Mouse (Mus musculus): ENCODE data around the gene Ankdd1a.
A peak's percentile ranks its signal among the peaks of the same experiment; 100 is the strongest.

Gene Ankdd1a

DNA sequence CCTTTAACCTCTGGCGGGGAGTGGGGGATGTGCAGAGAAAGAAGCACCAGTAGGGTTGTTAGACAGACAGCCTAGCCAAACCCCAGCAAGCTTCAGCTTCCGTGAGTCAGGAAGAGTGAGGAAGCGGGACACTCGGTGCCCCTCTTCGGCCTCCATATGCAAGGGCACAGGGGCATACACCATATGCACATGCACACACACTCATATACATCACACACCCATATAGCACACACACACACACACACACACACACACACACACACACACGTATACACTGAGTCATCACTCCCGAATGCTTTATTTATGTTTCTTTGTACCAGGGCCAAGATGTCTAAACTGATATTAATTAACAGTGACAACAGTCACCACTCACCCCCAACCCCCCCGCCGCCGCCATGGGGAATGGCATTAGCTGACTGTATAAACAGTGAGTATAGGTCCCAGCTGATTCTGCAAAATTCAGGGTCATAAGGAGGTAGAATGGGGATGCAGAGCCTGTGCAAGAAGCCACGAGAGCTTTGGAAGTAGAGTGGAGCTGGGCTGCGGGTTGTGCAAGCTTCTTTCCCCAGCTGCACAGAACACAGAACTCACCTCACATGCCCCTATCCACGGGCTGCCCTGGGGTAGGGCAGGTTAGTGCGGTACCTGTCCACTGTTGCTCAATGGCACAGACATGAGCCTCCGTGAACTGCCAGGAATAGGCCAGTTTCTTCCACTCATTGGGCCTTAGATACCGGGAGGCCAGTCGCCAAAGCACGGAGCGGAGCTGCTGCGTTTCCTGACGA is 17.1 kb downstream of the Ankdd1a start:
- no peak for DNase-seq (ENCODE audit: low spot score in 2 of 2)

DNA sequence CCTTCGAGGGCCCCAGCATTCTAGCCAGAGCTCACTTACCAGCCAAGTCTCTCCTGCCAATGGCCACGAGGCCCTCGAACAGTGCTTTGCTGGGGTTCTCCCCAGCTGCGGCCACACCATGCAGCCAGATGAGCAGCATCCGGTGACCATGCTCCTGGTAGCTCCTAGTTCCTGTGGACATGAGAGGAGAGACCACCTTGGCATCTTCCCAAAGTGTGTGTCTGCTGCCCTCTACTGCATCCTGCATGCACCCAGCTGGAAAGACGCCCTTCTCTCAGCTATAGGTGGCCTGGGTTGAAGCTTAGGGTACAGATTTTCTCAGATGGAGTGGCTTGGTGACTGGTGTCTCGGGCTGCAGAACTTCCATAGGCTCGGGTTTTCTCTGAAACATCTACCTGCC is 17.8 kb downstream of the Ankdd1a start:
- no peak for DNase-seq (ENCODE audit: low spot score in 2 of 2)

DNA sequence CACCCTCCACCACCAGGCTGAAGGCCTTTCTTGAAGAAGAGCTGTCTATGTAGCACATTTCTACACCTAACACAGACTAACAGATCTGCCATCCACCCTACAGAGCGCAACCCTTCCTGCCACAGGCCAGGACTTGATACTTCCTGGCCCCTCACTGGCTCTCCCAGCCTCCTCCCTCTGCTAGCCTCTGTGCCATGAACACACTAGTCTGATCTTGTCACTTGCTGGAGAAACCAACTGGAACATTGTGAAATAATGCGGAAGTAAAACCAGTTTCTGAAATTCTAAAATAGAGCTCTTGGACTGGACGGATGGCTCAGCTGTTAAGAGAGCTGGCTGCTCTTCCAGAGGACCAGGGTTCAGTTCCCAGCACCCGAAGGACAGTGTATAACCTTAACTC is 27.1 kb downstream of the Ankdd1a start:
- no peak for DNase-seq (ENCODE audit: low spot score in 2 of 2)

DNA sequence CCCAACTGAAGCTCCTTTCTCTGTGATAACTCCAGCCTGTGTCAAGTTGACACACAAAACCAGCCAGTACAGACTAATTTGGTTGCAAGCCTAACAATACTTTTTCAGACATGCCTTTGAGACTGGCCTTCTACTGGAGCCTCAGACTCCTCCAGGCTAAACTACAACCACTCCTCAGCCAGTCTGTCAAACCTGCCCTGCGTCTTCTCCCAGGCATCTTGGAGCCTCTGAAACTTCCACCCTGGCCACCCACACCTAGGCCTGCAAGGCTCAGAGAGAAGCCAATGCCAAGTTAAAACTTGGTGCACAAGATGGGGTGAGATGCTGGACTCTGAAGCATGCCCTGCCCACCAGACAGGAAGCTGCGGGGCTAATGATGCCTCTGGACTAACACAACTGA is 27.6 kb downstream of the Ankdd1a start:
- no peak for DNase-seq (ENCODE audit: low spot score in 2 of 2)

DNA sequence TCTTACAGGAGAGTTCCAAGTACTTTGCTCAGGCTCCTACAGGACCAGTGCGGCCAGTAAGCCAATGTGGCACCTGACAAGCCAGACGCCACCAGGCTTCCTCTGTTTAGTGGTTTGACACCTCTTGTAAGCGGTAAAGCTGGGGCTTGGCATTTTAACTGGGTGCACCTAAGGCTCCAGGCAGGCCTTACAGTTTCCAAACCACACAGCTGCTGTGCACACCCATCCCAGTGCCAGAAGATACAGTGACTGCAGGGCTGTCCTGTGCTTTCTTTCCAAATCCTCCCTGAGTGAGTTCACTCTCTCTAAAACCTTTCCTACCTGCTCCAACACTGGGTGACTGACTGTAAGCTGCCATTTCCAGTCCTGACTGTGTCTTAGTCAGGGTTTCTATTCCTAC is 28.5 kb downstream of the Ankdd1a start:
- no peak for DNase-seq (ENCODE audit: low spot score in 2 of 2)

DNA sequence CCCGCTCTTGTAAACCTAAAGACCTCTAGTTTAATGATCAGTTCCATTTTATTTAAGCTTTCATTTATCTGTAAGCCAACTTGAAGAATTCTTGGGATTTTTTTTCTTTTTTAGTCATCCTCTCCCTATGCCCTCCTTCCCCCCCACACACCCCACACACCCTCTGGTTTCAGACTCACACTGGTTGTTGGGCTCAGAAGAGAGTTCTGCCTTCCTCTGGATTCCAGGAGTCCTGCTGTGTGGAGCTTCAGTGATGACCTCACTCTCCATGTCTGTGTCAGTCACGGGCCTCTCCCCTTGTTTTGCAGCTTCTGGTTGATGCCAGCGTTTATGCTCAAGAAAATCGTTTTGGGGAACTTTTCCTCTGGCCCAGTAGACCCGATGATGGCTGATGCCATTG is 39.9 kb downstream of the Ankdd1a start:
- DNase-seq (ENCODE audit: low spot score in 2 of 2): no peak

DNA sequence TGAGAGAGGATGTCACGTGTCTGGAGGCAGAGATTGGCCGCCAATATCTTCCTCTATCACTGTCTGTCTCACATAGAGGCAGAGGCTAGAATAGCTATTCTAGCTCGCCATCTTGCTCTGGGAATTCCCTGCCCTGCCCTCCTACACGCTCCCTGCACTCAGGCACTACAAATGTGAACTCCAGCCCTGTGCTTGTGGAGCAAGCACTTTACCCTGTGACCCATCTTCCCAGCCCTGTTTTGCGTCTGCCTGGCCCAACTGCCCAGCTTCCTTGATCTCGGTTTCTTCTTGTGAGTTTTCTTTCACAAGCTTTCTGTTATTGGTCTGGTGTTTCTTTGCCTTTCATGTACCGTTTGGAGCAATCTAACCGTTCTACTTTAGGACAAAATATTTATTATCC is 40.8 kb downstream of the Ankdd1a start:
- DNase-seq (ENCODE audit: low spot score in 2 of 2): no peak

DNA sequence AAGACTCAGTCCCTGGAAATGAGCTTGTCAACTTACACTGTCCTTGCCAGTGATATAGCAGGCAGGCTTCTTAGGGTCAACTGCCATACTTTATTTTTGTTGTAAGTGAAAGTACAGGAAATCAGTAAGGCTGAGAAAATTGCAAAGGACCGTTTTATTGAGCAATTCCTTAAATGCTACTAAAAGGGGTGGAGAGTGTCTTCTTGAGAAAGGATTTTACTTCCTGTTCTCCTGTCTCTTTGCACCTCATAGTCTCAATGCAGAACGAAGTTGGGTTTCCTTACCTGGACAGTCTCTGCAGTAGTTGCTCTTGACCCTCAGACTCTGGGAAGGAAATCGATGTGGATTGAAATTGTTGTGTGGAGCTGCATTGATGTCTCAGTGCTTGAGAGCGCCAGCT is 47.2 kb downstream of the Ankdd1a start:
- DNase-seq (ENCODE audit: low spot score in 2 of 2): no peak

DNA sequence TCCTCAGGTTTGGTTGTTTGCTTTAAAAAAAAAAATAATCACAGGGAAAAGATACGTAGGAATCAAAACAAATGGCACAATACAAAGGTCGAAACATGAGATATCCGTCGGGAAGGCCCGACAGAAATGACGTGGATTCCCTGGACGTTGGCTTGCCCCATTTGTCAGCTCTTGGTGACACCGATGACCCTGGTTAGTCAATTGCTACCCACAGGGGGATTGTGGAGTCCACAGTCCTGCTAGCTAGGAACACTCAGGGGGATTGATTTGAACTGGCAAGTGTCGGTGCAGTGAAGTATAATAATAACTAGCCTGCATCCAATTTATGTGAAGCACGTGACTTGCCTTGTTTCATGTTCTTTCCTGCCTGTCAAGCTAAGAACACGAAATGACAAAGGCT is 52.3 kb downstream of the Ankdd1a start:
- DNase-seq (ENCODE audit: low spot score in 2 of 2): no peak

DNA sequence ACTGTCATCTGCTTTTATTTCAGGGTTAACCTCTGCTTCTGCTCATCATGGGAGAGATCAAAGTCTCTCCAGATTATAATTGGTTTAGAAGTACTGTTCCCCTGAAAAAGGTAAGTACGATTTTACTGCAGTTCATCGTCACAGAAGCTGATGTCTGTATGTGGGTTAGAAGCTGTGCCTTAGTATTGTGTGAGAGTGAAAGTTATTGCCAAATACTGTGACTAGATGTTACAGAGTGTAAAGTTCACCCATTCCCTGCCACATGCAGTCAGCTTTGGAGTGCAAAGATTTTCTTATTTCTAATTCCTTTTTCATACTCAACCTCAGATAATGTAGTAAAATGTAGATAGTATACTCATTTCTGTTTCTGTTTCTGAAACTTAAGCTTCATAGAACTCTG is 54.8 kb downstream of the Ankdd1a start:
- DNase-seq (ENCODE audit: low spot score in 2 of 2): no peak

DNA sequence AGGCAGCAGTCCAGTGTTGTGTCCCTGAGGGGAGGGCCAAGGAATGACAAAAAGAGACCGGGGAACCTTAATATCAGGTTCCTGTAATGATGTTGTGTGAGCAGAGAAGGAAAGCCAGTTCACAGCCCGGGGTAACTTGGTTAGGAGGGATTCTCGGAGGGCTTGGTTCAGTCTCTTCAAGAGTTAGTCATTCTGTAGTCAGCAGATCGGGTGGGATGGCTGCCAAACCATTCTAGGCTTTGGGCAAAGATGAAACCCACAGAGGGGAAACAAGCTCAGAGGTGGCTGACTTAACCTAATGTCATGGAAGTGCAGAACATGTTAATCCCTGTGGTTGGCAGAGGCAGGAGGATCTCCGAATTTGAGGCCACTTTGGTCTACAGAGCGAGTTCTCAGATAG is 55.8 kb downstream of the Ankdd1a start:
- DNase-seq (ENCODE audit: low spot score in 2 of 2): no peak

DNA sequence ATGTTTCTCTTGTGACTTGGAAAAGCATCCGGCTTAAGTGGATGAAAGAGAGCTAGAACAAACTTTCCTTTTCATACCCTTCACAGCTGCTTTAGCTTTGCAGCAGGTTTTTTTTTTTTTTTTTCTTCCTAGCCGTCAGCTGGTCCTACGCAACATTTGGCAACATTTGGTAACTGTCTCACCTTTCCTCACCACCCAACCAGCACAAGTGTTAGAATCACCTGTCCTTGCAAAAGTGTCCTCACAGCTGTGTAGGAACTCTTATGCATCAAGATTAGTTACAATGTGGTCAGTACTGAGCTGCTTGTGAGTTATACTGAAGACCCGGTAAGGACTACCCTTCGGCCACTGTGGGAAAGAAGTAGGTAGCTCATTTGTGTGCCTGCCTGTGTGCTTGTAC is 57.4 kb downstream of the Ankdd1a start:
- no peak for DNase-seq (ENCODE audit: low spot score in 2 of 2)

DNA sequence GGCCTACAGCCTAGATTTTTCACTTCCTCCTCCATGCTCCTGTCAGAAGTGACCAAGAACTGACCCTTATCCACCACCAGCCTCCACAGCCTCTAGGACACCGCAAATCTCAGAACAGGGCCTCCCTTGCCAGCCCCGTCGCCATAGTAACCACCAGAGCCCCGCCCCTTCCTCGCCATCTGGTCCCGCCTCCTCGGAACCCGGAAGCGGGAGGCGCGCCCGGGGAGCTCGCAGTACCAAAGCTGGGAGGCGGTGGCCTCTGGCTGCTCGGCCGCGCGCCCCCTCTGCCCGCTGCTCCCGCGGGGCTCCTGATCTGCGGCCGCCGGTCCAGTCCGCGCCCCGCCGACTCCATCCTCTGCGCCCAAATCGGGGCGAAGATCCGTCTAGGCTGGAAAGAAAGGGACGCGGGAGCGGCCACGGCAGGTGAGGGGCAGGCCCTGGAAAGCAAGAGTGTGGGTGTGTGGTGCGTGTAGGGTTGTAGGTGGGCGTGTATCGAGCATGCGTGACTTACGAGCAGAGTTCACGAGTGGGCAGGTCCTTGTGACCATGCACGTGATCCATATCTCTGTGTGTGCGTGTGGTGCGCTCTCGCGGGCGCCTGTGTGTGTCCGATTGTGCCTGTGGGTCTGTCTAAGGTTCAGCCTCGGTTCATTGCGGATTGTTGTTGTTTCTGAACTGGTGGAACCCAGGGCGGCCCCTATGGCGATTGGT is 59.1 kb downstream of the Ankdd1a start, which contains the start of gene Spg21:
TSS of gene Spg21 (plus strand) at position 216 of the 711 bp plus-strand sequence.
- peak; percentile 95 to 97 for DNase-seq (ENCODE audit: low spot score in 2 of 2)

DNA sequence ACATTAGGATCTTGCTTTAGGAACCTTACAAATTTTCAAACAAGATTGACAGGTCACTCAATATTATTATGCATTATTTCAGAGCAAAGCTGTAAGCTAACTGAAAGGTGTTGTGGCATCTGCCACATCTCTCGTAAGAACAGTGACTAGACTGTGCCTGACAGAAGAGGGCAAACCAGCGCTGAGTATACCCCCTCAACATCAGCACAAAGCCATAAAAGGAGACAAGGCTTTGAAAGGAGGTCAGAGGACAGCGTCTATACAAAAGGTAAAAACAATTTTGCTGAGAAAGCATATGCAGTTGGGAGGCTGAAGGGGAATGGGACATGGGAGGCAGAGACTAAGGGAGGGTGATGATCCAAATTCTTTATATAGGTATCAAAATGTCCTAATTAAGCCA is 59.8 kb downstream of the Ankdd1a start:
- DNase-seq (ENCODE audit: low spot score in 2 of 2): no peak

DNA sequence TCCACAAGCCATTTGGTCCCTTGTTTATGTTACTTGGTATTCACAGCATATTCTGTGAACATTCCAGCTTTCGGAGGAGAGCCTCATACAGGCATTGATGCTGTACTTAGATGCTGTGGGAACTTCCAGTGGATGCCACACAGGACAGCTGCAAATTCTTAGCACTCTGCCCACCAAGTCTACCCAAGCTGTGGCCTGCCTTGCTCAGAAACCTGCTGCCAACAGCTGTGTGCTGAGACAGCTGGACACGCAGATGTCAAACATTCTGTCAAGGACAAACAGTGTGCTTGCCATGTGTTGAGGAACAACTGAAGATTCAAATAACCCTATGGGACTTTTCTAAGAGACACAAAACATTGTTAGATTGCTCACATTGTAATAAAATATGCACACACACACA is 61.0 kb downstream of the Ankdd1a start:
- DNase-seq (ENCODE audit: low spot score in 2 of 2): no peak

DNA sequence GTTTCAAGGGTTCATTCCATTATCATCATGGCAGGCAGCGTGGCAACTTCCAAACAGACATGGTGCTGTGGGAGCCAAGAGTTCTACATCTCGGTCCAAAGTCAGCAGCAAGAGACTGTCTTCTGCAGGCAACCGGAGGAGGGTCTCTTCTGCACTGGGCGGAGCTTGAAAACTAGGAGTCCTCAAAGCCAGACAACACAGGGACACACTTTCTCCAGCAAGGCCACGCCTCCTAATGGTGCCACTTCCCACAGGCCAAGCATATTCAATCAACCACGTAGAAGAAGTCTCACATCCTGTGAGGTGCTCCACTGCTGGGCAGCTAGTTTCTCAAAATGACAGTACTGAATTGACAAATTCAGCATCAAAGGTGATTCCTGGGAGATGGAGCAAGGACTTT is 72.0 kb downstream of the Ankdd1a start:
- DNase-seq (ENCODE audit: low spot score in 2 of 2): no peak

DNA sequence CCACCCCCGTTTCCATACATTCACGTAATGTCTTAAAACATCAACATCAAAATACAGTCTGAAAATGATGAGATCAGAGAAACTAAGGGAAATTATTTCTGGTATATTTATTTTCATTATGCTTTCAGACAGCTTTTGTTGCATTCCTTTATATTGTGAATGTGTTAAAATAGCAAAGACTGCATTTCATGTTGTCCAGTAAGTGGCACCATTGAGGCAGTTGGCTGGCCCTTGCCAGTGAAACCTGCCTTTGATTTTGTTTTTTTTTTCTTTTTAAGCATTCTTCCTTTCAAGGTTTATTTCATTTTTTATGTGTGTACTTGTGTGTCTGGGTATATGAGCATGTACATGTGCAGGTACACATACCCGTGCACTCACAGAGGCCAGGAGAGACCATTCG is 75.3 kb downstream of the Ankdd1a start:
- DNase-seq (ENCODE audit: low spot score in 2 of 2): no peak
